Mouse (Mus musculus) G1E-ER4 (cell line): ENCODE data around the gene Arhgap28. TPM values are rescaled to one million over a fixed set of nuclear protein-coding genes. Genes with fewer than 3 reads are reported as not detected.

ENCODE experiments used
- GATA1 ChIP-seq: IDR thresholded peaks from one replicate; pipeline ENCODE4 v1.8.0; 2012; ENCODE audit warnings: low read length, inconsistent platforms
- polyA plus RNA-seq: library from polyadenylated mRNA; stranded (reverse); fragments of >175 nt; gene quantifications from 2 replicates; pipeline ENCODE4 v1.2.3, GENCODE M21; 2012

Arhgap28 gene
- polyA plus RNA-seq, 1 experiment = not detected

DNA sequence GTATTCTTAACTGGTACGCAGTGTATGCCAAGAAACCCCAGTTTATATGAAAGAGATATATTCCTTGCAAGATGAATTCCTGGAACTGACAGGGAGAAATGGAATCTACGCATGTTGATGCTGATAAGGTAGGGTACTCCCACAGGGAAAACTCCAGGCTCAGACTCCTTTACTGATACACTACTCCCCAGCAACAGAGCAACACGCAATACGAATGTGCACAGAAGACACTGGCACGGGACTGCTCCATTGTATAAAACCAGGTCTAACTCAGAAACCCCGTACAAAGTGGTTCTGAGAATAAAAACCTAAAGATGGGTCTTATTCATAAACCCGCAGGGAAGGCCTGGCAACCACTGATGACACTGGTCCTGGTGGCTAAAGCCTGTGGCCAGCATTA is 45.0 kb downstream of the Arhgap28 start:
- TF ChIP-seq GATA1 = no peak

DNA sequence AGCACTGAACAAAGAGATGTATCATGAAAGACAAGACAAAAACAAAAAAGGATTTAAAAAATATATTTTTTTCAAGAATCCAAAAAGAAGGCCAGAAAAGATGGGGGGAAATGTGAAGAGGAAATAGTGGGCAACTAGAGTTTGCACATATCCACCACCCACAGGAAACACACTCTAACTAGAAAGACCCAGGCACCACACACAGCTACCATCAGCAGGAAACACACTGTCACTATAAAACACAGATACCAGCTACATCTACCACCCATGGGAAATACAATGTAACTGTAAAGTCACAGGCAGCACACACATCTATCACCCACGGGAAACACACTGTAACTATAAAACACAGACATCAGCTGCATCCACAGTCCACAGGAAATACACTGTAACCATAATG is 46.3 kb downstream of the Arhgap28 start:
- no peak for TF ChIP-seq GATA1

DNA sequence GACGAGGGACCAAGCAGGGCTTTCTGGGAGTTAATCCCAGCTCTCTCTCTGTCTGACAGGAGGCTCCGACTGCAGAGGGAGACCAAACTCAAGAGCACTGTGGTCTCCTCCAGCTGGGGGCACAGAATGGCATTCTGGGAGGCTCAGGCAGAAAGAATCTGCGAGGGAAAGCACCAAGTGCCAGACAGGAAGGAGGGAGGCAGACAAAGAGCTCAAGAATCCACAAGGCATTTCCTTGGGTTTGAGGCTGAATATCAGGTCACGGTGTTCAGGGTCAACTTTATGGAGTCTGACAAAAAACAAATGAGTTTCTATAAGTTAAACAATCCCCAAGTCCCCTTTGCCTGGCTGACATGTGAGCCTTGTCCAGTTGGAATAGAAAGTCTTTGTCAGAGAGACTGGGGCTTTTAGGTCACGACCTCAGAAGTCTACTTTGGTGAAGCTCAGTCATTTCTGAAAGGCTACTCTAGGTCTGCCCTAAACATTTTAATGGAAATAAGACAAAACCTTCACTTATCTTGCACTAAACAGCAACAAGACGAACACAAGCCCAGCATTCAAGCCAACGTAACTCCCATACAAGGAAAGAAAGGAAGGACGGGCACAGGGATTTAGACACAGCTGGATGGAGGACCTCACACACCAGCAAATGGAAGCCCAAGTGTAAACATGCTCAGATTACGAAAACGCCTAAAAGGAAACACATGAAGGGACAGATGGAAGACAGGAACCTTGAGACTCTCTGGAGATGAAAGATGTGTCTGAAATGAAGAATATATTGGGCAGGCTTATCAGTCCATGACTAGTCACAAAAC is 47.8 kb downstream of the Arhgap28 start:
- TF ChIP-seq GATA1 = no peak

DNA sequence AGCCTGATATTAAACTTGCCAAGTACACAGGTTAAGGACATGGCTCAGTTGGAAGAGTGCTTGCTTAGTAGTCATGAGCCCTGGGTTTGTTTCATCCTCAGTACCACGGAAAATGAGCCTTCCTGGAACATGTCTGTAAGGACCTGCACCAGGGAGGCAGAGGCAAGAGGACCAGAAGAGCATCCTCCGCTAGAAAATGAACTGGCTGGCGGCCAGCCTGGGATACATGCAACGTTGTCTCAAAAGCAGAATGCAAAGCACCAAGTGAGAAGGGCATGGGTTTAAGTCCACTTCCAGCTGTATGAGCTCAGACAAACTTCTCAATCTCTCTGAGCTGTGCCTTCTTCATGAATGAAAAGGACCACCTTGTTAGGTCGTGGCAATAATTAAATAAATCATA is 49.0 kb downstream of the Arhgap28 start:
- no peak for TF ChIP-seq GATA1

DNA sequence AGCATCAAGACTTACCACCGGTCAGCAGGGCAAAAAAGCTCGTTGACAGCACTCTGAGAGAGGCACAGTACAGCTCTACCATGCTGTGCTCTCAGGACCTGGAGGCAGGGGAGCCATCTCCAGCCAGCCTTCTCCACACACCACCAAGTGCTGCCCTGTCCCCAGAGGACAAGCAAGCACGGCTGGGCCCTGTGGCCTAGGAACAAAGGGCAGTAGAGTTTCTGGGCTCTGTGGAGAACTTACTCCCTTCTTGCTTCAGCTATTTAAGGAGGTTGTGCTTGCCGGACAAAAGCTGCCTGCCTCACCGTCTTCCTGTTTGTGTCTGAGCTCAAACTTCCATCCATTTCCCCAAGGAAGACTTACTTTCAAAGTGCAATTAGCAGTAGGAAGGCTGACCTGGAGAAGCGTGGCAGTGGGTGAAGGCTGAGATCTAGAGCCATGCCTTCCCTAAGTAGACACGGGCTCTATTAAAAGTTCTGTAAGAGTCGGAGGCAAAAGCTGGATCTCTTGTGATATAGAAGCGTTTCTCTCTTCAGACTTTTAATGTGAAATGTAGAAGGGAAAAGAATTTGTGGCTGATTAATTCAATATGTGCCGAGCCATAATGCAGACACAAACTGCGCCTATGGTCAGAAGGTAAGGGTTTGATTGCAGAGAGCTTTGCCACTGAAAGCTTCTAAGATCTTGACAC is 53.3 kb downstream of the Arhgap28 start:
- TF ChIP-seq GATA1 = no peak

DNA sequence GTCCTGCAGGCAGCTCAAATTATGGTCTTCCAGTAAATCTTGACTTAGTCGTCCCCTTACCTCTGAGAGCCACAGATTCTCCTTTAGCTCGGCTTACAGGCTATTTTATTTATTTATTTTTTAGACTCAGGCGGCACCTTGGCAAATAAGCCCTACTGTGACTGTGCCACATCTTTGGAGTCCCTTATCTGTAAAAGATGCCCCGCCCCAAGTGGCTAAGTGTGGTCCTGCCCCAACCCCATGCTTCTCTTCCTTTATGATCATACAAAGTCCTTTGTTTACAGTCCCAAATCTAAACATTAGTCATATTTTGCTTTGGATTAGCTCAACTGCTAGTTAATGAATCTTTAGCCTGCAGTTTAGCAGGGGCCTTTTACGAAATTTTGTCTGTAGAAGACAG is 55.3 kb downstream of the Arhgap28 start:
- no peak for TF ChIP-seq GATA1

DNA sequence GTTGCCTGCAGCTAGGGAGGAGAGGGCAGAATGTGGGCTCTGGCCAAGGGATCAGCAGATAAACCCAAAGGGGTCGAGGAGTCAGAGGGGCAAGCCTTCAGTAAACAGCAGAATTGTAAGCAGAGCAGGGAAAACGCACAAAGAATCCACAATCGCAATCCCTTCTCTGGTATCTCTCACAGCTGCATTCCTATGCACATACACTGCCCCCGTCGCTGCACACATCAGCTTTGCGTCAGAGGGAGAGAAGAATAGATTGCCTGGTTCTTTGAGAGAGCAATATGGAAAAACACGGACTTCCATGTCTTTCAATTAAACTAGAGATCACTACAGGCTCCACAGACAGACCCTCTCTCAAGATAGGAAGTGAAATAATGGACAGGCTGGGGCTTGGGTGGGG is 58.5 kb downstream of the Arhgap28 start:
- TF ChIP-seq GATA1 = no peak

DNA sequence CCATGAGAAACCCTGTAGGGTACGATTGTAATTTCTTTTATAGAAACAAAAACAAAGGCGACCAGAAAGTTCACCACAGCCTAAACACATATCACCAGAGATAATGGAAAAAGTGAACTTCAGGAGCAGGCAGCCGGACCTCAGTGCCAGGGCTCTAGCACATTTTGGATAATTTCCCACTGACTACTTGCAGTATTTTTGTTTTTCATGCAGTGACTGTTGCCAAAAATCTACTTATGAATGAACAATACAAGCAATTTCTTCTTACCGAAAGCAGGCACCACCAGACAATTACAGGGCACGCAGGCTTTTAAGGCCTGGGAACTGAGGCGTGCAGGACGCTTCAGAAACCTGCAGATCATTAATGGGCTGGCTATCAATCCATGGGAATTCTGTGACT is 59.7 kb downstream of the Arhgap28 start:
- TF ChIP-seq GATA1 = no peak

DNA sequence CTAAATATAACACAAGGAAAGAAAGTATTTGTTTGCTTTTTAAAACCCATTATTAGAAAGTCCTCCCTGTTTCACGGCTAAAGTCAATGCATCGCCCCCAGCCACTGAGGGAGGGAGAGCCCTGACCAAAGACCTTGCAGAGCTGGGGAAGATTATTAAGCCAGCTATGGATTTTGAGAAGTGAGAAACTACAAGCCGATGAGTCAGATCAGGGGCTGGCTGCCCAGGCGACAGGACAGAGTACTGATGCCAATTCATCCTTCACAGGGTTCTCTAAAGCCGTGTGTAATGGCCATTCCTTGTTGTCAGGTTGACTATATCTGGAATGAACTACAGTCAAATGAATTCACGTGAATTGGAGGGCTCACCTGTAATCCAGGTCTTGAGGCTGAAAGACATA is 62.9 kb downstream of the Arhgap28 start:
- TF ChIP-seq GATA1 = no peak

DNA sequence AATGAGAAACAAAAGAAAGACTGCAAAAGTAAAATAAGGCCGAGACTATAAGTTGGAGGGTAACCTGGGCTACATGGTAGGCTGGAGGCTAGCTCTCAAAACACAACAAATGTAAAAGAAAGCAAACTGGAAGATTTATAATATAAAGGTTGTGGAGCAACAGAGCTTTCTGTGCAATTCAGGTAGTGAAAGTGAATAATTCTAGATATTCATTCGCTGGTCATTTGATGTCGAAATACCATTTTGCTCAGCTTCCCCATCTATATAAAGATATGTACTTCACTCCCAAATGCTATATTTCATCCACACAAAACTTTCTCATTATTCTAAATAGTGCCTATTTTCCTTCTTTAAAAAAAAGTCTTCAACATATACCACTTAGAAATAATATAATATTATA is 66.9 kb downstream of the Arhgap28 start:
- no peak for TF ChIP-seq GATA1

DNA sequence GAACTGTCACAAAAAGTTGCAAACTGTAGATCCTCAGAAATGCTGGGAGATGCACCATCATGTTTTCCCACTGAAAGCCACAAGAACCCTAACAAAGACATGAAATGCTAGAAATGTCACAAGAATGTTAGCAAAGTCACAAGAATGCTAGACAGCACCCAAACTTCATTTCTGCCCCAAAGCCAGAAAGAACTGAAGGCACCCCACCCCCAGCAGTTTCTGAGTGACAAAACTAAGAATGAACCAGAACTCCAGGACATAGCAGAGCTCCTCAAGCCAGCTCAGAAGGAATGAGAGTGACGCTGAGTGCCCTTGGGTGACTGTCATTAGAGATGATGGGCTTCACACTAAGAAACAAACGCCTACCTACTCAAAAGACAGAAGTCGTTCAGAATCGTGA is 68.4 kb downstream of the Arhgap28 start:
- TF ChIP-seq GATA1 = no peak

DNA sequence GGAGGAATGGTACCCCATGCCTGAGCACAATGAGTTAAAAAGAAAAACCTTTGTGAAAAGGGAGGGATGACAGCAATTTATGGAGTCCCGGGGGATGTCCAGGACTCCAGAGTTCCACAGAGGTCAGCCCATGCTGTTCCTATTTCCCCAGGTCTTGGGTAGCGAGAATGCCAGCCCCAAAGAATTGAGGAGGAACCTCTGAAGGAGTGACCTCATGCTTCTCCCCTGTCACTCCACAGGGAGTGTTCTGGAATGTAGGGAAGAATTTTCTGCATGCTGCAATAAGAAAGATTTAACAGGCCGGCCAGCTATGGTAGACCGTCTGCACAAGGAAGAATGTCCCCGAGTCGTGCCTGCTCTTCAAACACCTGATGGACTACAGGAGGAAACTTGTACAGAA is 72.5 kb downstream of the Arhgap28 start:
- no peak for TF ChIP-seq GATA1

DNA sequence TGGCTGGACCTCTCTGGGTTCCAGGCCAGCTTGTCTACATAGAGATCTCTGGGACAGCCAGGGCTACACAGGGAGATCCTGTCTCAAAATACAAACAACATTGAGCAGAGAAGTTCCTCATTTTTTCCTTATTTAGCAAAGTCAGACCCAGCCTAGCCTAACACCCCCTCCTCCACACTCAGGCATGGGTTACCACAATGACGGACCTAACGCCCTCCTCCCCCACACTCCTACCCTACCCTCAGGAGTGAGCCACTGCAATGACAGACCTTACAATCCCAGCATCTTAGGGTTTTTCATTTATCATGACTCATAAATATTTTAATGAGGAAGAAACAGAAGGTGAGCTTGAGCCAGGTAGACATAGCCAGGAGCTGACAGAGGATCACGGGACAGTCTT is 73.0 kb downstream of the Arhgap28 start:
- TF ChIP-seq GATA1 = no peak

DNA sequence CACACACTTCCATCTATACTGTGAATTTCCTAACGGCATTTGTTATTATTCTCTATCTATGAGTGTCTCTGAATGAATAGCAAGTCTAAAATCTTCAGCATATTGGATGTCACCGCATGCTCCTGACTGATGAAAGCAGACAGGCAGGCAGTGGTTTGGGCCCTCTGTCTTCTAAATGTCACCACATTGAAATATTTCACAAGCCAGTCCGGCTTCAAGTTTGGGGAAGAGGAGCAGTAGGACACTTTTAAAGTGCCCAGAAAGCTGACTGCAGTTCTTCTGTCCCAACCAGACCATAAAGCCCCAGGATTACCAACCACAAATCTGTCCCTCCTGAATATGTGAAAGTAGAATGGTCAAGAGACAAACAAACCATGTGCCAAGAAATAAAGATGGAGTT is 73.5 kb downstream of the Arhgap28 start:
- no peak for TF ChIP-seq GATA1

DNA sequence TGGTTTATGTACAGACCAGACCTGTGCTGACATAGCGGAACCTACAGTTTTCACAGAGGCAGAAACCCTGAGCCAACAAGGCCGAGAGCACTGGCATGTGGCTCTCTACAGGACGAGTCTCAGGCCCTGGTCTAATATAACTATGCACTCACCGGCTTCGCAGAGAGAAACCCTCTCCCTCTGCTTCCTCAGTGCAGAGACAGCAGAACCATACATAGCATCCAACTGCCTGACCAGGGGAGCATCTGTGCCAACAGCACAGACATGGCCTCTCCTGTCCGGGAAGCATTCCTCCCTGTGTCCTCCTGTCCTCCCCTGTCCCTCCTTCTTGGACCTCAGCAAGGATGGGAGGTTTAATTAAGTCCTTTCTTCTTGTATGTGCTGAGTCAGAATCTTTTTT is 75.6 kb downstream of the Arhgap28 start:
- TF ChIP-seq GATA1 = no peak

DNA sequence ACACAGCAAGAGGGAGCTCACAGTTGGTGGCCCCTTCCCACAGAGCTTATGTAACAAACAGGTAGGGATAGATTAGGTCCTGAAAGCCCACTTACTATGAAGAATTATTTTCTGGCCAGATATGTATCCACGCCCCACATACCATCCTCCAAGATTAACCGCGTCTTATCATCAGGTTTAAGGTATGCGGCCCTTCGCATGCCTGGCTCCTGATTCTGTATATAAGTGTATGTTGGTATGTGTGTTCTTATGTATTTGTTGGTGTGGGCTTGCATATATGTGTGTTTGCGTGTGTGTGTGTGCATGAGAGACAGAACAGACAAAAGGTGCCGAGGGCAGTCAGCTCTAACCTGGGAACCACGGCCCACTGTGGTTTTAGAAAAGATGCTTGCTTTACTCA is 76.1 kb downstream of the Arhgap28 start:
- no peak for TF ChIP-seq GATA1

DNA sequence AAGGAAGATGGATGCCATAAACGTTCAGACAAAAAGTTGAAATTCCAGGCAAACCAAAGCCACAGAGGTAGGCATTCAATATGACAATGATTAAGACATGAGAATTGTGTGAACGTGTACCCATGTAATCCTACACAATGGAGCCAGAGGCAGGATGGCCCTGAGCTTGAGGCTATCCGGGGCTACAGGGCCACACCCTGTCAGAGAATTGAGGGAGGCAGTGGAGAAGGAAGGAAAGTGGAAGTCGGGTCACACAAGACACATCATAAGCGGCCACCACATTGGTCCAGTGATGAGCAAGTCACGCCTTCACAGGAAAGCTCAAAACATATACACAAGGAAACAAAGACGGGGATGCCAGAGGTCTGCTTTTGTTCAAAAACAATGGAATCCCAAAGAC is 84.0 kb downstream of the Arhgap28 start:
- no peak for TF ChIP-seq GATA1
